In the genomic region with DNA sequence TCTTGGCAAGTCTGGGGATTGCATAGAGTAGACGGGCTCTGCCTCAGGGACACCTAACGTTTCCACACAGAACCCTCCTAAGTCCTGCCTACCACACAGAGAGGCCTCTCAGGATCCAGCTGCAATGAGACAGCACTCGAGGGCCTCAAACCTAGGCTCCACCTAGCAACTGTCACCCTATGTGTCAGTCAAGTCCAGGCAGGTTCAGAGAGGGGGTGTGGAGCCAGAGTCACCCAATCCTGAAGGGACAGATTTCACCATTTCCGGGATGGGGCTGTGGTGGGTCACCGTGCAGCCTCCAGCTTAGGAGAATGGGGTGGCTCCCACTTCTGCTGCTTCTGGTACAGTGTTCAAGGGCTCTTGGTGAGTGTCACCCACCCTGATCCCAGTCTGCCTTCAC, we compare ENCODE assay signal across 7 mouse cellular contexts. TPM values are rescaled to one million over a fixed set of nuclear protein-coding genes. Genes with fewer than 3 reads are reported as not detected.
DNase-seq lines count a peak whose midpoint lies in the region; ATAC-seq and TF ChIP-seq lines count a peak whose summit lies in the region.

Gene Mst1 (plus strand): TSS at position 269 of the 400 bp plus-strand sequence.

- H3K27ac ChIP-seq in lung, postnatal 0 days (ENCODE audit: low read length), result no peak within 1 kb of the TSS
- no peak within 1 kb of the TSS for H3K27ac ChIP-seq in embryonic fibroblast, embryonic 13.5 days (ENCODE audit: insufficient read depth, low read length)
- no peak within 1 kb of the TSS for H3K27ac ChIP-seq in limb, embryonic 13.5 days

- TF ChIP-seq CTCF in lung, postnatal 0 days (IDR thresholded peaks at IDR 0.05), result no peak
- no peak for TF ChIP-seq CTCF in embryonic fibroblast, embryonic 13.5 days (IDR thresholded peaks at IDR 0.05; ENCODE audit: borderline replicate concordance, insufficient read depth, low read length)

- intact Hi-C loops in left cerebral cortex, postnatal 25 days (cut with DNase I), result no loop called here
- intact Hi-C loops in left cerebral cortex, postnatal 4 days (cut with DNase I), result no loop called here

- TF ChIP-seq EP300 in lung, postnatal 0 days (IDR thresholded peaks at IDR 0.05), result no peak

- H3K36me3 ChIP-seq in lung, postnatal 0 days (ENCODE audit: insufficient read depth, low read length), result 0 out of 2 replicates have a peak, but pooled peaks cover 8% of the 10 kb centered on the region
- H3K36me3 ChIP-seq in limb, embryonic 13.5 days, result peaks cover 20% of the 10 kb centered on the region

- ATAC-seq in lung, postnatal 0 days, result peak; percentile 3; the same call in 1 of the 2 replicates
- ATAC-seq in limb, embryonic 13.5 days (ENCODE audit: low FRiP score, low read depth), result no peak

- H3K9ac ChIP-seq in lung, postnatal 0 days (replicated peaks; ENCODE audit: low read depth), result peak within 1 kb of the TSS; percentile 88
- peak within 1 kb of the TSS; percentile 97 for H3K9ac ChIP-seq in limb, embryonic 13.5 days

- H3K4me3 ChIP-seq in lung, postnatal 0 days (ENCODE audit: low read depth, low read length), result peak within 1 kb of the TSS; percentile 65
- peak within 1 kb of the TSS; percentile 82; the same call in 1 of the 2 replicates for H3K4me3 ChIP-seq in embryonic fibroblast, embryonic 13.5 days (ENCODE audit: insufficient read depth, low read length)
- H3K4me3 ChIP-seq in limb, embryonic 13.5 days, result peak within 1 kb of the TSS; percentile 88

- no peaks in the 10 kb centered on the region for H3K9me3 ChIP-seq in lung, postnatal 0 days (ENCODE audit: low read length)
- H3K9me3 ChIP-seq in limb, embryonic 13.5 days, result no peaks in the 10 kb centered on the region

- peak within 1 kb of the TSS; percentile 89 for H3K4me2 ChIP-seq in lung, postnatal 0 days (replicated peaks; ENCODE audit: low read depth, low read length)
- H3K4me2 ChIP-seq in limb, embryonic 13.5 days (replicated peaks), result peak within 1 kb of the TSS; percentile 94

- peaks cover 5% of the 10 kb centered on the region; the same call in 1 of the 2 replicates for H3K27me3 ChIP-seq in lung, postnatal 0 days (replicated peaks; ENCODE audit: insufficient read depth, low read length)
- H3K27me3 ChIP-seq in limb, embryonic 13.5 days, result peaks cover 51% of the 10 kb centered on the region

- WGBS in lung, postnatal 0 days, result 71% methylated on average over 5 of the region's 5 CpGs
- WGBS in limb, embryonic 13.5 days, result 65% methylated on average over 5 of the region's 5 CpGs

- H3K4me1 ChIP-seq in lung, postnatal 0 days (ENCODE audit: insufficient read depth, low read depth, low read length), result peaks cover 15% of the 10 kb centered on the region
- H3K4me1 ChIP-seq in embryonic fibroblast, embryonic 13.5 days (ENCODE audit: control insufficient read depth, insufficient read depth, low read length), result no peaks in the 10 kb centered on the region; the same call in 1 of the 2 replicates
- peaks cover 23% of the 10 kb centered on the region for H3K4me1 ChIP-seq in limb, embryonic 13.5 days

- DNase-seq in lung, postnatal 0 days (ENCODE audit: low spot score), result no peak
- no peak for DNase-seq in lung, postnatal 25 days (ENCODE audit: low spot score)
- peak; percentile 69 to 73 for DNase-seq in spleen, postnatal 10 days (ENCODE audit: low spot score in 2 of 2)
- DNase-seq in left cerebral cortex, postnatal 25 days (ENCODE audit: low spot score in 2 of 2), result no peak
- no peak for DNase-seq in left cerebral cortex, postnatal 4 days

- TF ChIP-seq POLR2A in embryonic fibroblast, embryonic 13.5 days (IDR thresholded peaks at IDR 0.05; ENCODE audit: low read depth, low read length), result no peak

RNA-seq across cellular contexts. Expression of gene Mst1, which starts in this region (rescaled TPM):
- polyA plus RNA-seq in lung, postnatal 0 days (2015; fragmentation: Nextera tagmentation; extraction: Ambion mirVana), result 0.62 and 1.1 TPM in 2 replicates
- not detected in 2 replicates for polyA plus RNA-seq in embryonic fibroblast, embryonic 13.5 days (2011; ENCODE audit: insufficient read length, low read depth, missing spikeins)
- 0.20 and 0.51 TPM in 2 replicates for polyA plus RNA-seq in limb, embryonic 13.5 days (2015; fragmentation: Nextera tagmentation; extraction: Ambion mirVana)
- total RNA-seq in left cerebral cortex, postnatal 25 days (2021), result not detected
- not detected for total RNA-seq in left cerebral cortex, postnatal 4 days (2021)

Comparison
In these comparisons a context has a peak if more than half of its experiments do, and no peak if none do; other contexts are left out.
1. DNase-seq: peak in spleen, postnatal 10 days (2 of 2); none in lung, postnatal 0 days (single experiment), lung, postnatal 25 days (single experiment), left cerebral cortex, postnatal 25 days (0 of 2) and left cerebral cortex, postnatal 4 days (single experiment).
2. Peak in every context shown above with its lines, with median percentiles within 50 percentile points of each other: H3K4me3 ChIP-seq.